Mouse (Mus musculus) neural tube, embryonic 13.5 days (tissue): ENCODE results near the gene Ophn1. TPM values are rescaled to one million over a fixed set of nuclear protein-coding genes. Genes with fewer than 3 reads are reported as not detected.

Source experiments
- ATAC-seq: fragments of 200-750 bp; cut with Nextera tagmentation; 2 replicates; pipeline ENCODE4 v1.8.0; 2017; ENCODE audit warnings: low read depth, mild to moderate bottlenecking, moderate TSS enrichment, moderate library complexity
- H3K27ac ChIP-seq: fragments of 300-500 bp; sonication (generic); replicated peaks from 2 replicates; pipeline ENCODE4 v1.5.1; 2015; ENCODE audit warnings: moderate library complexity, mild to moderate bottlenecking, inconsistent platforms
- H3K27me3 ChIP-seq: fragments of 300-500 bp; sonication (generic); 2 replicates; pipeline ENCODE4 v1.6.1; 2015; ENCODE audit warnings: mild to moderate bottlenecking, inconsistent platforms
- H3K36me3 ChIP-seq: fragments of 300-500 bp; sonication (generic); 2 replicates; pipeline ENCODE4 v1.6.1; 2015; ENCODE audit warnings: mild to moderate bottlenecking, inconsistent platforms
- H3K4me1 ChIP-seq: fragments of 300-500 bp; sonication (generic); replicated peaks from 2 replicates; pipeline ENCODE4 v1.6.1; 2015; ENCODE audit warnings: inconsistent platforms
- H3K4me2 ChIP-seq: fragments of 300-500 bp; sonication (generic); 2 replicates; pipeline ENCODE4 v1.6.1; 2015; ENCODE audit warnings: inconsistent platforms, mild to moderate bottlenecking, moderate library complexity
- H3K4me3 ChIP-seq: fragments of 300-500 bp; sonication (generic); 2 replicates; pipeline ENCODE4 v1.5.1; 2015; ENCODE audit warnings: mild to moderate bottlenecking, inconsistent platforms
- H3K9ac ChIP-seq: fragments of 300-500 bp; sonication (generic); 2 replicates; pipeline ENCODE4 v1.6.1; 2015; ENCODE audit warnings: moderate library complexity, mild to moderate bottlenecking, inconsistent platforms
- H3K9me3 ChIP-seq: fragments of 300-500 bp; sonication (generic); 2 replicates; pipeline ENCODE4 v1.6.1; 2016; ENCODE audit warnings: inconsistent platforms
- WGBS: fragments of 180-500 bp; shearing (Covaris S2); methylation state at CpG from one replicate; pipeline ENCODE4 v1.1.7; 2015; 5-methylcytosine and 5-hydroxymethylcytosine counted together
- polyA plus RNA-seq: library from polyadenylated mRNA; unstranded; fragments of >200 nt; fragmentation: Nextera tagmentation; extraction: Ambion mirVana; gene quantifications from 2 replicates; pipeline ENCODE4 v1.2.1, GENCODE M21; 2015

Ophn1 gene
- polyA plus RNA-seq, 1 experiment from 2014 or later = 36.4 TPM

GRCm38 (mm10) chrX:98880314-98880713 is 10.5 kb downstream of the Ophn1 start:
- WGBS = 88% methylated on average over 6 of the region's 6 CpGs
- no peaks in the 10 kb centered on the region for H3K36me3 ChIP-seq
- ATAC-seq = no peak
- no peak overlapping the region for H3K27ac ChIP-seq
- no peak overlapping the region for H3K4me2 ChIP-seq
- H3K9me3 ChIP-seq = no peaks in the 10 kb centered on the region
- no peak overlapping the region for H3K9ac ChIP-seq
- H3K4me1 ChIP-seq = no peaks in the 10 kb centered on the region
- H3K4me3 ChIP-seq = no peak overlapping the region
- no peaks in the 10 kb centered on the region; the same call in 1 of the 2 replicates for H3K27me3 ChIP-seq

DNA sequence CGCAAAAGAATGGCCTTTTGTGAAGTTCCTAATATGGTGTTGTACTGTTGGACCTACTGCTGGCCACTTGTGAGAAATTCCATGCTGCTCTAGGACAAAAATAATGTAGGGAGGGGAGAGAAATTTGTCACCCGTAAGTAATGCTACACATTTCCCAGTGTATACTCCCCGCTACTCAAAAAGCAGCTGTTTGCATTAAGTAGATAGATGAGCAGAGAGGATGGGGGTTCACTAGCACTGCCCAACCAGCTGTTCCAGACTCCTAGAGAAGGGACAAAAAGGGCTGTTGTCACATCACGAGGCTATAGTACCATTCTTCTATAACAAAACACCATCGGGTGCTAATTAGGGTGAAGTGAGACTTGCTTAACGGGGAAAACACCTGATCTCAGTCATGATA is 15.7 kb downstream of the Ophn1 start:
- Histone ChIP-seq H3K4me1 (no peaks in the 10 kb centered on the region), H3K9ac (no peak overlapping the region), H3K9me3 (no peaks in the 10 kb centered on the region), H3K27ac (no peak overlapping the region), H3K27me3 (0 out of 2 replicates have a peak, but pooled peaks cover 6% of the 10 kb centered on the region), H3K4me2 (no peak overlapping the region), H3K36me3 (no peaks in the 10 kb centered on the region), H3K4me3 (no peak overlapping the region)
- no peak for ATAC-seq
- WGBS = 43% methylated on average over 6 of the region's 6 CpGs

DNA sequence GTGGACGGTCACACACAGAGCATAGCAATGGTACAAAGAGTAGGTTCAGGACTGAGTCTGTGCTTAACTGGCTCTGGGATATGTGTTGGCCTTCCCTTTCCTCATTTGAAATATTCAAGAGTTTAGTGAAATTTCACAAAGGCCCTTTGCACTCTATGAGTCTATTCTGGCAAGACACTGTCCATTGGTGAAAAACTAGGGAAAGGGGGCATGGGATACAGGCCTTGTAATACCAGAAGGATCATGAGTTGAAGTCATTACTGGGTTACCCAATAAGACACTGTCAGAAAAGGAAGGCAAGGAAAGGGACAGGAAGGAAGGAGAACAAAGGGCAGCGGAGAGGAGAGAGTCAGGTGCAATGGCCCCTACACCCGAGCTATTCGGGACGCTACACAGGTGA is 16.7 kb downstream of the Ophn1 start:
- Histone ChIP-seq H3K4me1 (no peaks in the 10 kb centered on the region), H3K4me3 (no peak overlapping the region), H3K9ac (no peak overlapping the region), H3K4me2 (no peak overlapping the region), H3K9me3 (no peaks in the 10 kb centered on the region), H3K27me3 (0 out of 2 replicates have a peak, but pooled peaks cover 6% of the 10 kb centered on the region), H3K27ac (no peak overlapping the region), H3K36me3 (no peaks in the 10 kb centered on the region)
- 92% methylated on average over 5 of the region's 5 CpGs for WGBS
- ATAC-seq = no peak

DNA sequence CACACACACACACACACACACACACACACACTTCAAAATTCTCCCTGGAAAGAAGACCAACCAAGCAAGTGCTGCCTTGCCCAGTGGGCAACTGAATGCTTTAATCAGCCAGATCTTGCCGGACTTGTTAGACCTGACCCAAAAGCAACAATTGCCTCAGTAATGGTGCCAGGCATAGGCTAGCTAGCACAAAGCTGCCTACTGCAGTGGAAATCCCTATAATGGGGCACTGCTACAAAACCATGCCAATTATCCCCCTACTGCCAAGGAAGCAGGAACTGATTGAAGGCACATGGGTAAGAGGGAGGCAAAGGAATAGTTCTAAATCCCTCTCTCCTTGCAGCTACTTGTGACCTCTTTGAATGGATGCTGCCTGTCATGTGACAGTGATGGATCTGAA is 18.8 kb downstream of the Ophn1 start:
- Histone ChIP-seq H3K27me3 (0 out of 2 replicates have a peak, but pooled peaks cover 6% of the 10 kb centered on the region), H3K36me3 (no peaks in the 10 kb centered on the region), H3K4me1 (no peaks in the 10 kb centered on the region), H3K4me3 (no peak overlapping the region), H3K4me2 (no peak overlapping the region), H3K27ac (no peak overlapping the region), H3K9me3 (no peaks in the 10 kb centered on the region), H3K9ac (no peak overlapping the region)
- ATAC-seq = no peak
- 95% methylated on average over 1 of the region's 1 CpGs for WGBS

DNA sequence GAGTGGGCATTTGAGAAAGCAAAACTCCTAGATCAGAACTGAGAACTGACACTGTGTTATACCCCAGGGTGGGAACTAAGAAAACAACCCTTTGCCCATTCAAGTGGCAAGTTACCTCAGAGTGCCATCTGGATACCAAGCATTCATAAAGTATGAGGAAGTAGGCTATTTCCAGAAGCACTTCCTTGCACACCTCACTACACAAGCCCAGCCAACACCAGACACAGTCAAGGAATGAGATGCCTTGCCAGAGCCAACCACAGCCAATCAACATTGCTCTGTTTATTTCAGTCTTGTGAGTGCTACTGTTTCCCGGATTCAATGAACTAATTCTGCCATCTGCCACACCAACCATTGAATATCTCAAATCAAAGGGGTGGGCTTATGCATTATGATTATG is 20.3 kb downstream of the Ophn1 start:
- H3K36me3 ChIP-seq = no peaks in the 10 kb centered on the region
- 83% methylated on average over 1 of the region's 1 CpGs for WGBS
- ATAC-seq = no peak

DNA sequence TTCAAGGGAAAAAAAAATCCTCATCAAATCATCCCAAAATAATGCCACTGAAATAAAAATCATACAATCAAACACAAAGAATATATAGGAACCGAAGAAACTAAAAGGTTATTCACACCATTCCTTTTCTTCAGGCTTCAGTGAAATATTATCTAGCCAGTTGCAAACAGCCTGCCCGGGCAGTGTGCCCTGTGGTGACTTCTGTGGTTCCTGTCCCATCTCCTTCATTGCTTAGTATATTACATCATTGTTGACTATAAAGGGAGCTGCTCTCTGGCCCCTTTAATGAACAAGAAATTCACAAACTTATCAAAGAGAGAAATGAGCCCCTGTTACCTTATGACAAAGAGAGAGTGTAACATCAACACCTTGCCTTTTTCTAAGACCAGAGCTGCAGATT is 21.1 kb downstream of the Ophn1 start:
- Histone ChIP-seq H3K4me1 (no peaks in the 10 kb centered on the region), H3K36me3 (no peaks in the 10 kb centered on the region), H3K4me2 (no peak overlapping the region), H3K27me3 (0 out of 2 replicates have a peak, but pooled peaks cover 6% of the 10 kb centered on the region), H3K9ac (no peak overlapping the region), H3K27ac (no peak overlapping the region), H3K9me3 (no peaks in the 10 kb centered on the region), H3K4me3 (no peak overlapping the region)
- ATAC-seq = no peak
- WGBS = 85% methylated on average over 2 of the region's 2 CpGs

More for the DNA sequence above, 20.3 kb downstream of the Ophn1 start:
- no peaks in the 10 kb centered on the region for H3K9me3 ChIP-seq
- H3K4me3 ChIP-seq = no peak overlapping the region
- H3K27ac ChIP-seq = no peak overlapping the region
- no peak overlapping the region for H3K4me2 ChIP-seq
- no peaks in the 10 kb centered on the region for H3K4me1 ChIP-seq
- H3K9ac ChIP-seq = no peak overlapping the region
- 0 out of 2 replicates have a peak, but pooled peaks cover 6% of the 10 kb centered on the region for H3K27me3 ChIP-seq

DNA sequence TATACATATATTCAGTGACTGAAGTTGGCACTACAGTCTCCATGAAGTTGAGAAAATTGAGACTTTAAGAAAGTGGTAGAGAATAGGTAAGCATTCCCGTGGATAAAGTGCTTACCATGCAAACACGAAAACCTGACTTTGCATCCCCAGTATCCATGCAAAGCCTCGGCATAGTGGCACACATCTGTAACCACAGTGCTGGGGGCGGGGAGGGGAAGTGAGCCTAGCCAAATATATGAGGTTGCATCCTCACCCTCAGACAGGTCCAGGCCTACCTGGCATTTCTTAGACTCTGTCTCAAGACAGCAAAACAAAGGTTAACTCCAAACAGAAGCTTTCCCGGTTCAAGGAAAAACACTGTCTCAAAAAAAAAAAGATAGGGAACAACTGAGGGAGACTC is 21.7 kb downstream of the Ophn1 start:
- 90% methylated on average over 5 of the region's 5 CpGs for WGBS
- ATAC-seq = no peak
- H3K9me3 ChIP-seq = no peaks in the 10 kb centered on the region

GRCm38 (mm10) chrX:98860167-98860566 is 30.7 kb downstream of the Ophn1 start:
- H3K9me3 ChIP-seq = no peaks in the 10 kb centered on the region
- H3K4me2 ChIP-seq = no peak overlapping the region
- no peaks in the 10 kb centered on the region for H3K36me3 ChIP-seq
- no peak for ATAC-seq
- no peak overlapping the region for H3K4me3 ChIP-seq
- no peak overlapping the region for H3K27ac ChIP-seq
- no peaks in the 10 kb centered on the region for H3K4me1 ChIP-seq
- H3K27me3 ChIP-seq = peaks cover 4% of the 10 kb centered on the region
- H3K9ac ChIP-seq = no peak overlapping the region
- WGBS = 70% methylated on average over 5 of the region's 5 CpGs

More for the DNA sequence above, 21.7 kb downstream of the Ophn1 start:
- Histone ChIP-seq H3K9ac (no peak overlapping the region), H3K27me3 (0 out of 2 replicates have a peak, but pooled peaks cover 6% of the 10 kb centered on the region), H3K4me2 (no peak overlapping the region), H3K4me3 (no peak overlapping the region), H3K36me3 (no peaks in the 10 kb centered on the region), H3K27ac (no peak overlapping the region), H3K4me1 (no peaks in the 10 kb centered on the region)

GRCm38 (mm10) chrX:98856046-98856445 is 34.8 kb downstream of the Ophn1 start:
- Histone ChIP-seq H3K9me3 (no peaks in the 10 kb centered on the region), H3K27ac (no peak overlapping the region), H3K4me3 (no peak overlapping the region), H3K27me3 (peaks cover 4% of the 10 kb centered on the region), H3K9ac (no peak overlapping the region), H3K36me3 (no peaks in the 10 kb centered on the region), H3K4me2 (no peak overlapping the region), H3K4me1 (no peaks in the 10 kb centered on the region)
- ATAC-seq = no peak
- WGBS = 76% methylated on average over 2 of the region's 2 CpGs

- Histone ChIP-seq H3K36me3 (no peaks in the 10 kb centered on the region), H3K27ac (no peak overlapping the region), H3K4me3 (no peak overlapping the region), H3K4me1 (no peaks in the 10 kb centered on the region), H3K27me3 (no peaks in the 10 kb centered on the region; the same call in 1 of the 2 replicates), H3K9ac (no peak overlapping the region), H3K4me2 (no peak overlapping the region), H3K9me3 (no peaks in the 10 kb centered on the region)
- WGBS = 84% methylated on average over 6 of the region's 6 CpGs
- ATAC-seq = no peak
These were observed 40.0 kb downstream of the Ophn1 start for GRCm38 (mm10) chrX:98850869-98851268.

DNA sequence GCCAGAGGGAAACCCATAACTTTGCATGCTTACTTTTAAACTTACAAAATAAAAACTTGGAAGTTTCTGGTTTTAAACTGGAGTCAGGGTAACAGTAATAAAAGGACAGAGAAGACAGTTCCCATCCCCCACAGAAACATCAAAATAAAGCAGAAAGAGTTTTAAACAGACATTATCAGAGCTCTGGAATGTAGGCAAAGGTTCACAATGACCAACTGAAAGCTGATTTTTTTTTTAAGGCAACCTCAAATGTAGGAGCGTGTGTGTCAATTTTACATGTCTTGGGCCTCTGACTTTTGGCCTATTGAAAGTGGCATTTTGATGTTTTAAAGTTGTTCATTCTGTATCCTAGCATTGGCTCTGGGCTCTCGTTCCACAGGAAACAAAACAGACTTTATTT is 49.2 kb downstream of the Ophn1 start:
- WGBS = 71% methylated on average over 2 of the region's 2 CpGs
- H3K36me3 ChIP-seq = no peaks in the 10 kb centered on the region
- no peak overlapping the region for H3K4me2 ChIP-seq
- H3K9me3 ChIP-seq = no peaks in the 10 kb centered on the region
- H3K4me3 ChIP-seq = no peak overlapping the region
- no peaks in the 10 kb centered on the region for H3K4me1 ChIP-seq
- no peak for ATAC-seq
- no peaks in the 10 kb centered on the region for H3K27me3 ChIP-seq
- no peak overlapping the region for H3K9ac ChIP-seq
- no peak overlapping the region for H3K27ac ChIP-seq

- Histone ChIP-seq H3K9me3 (no peaks in the 10 kb centered on the region), H3K4me1 (no peaks in the 10 kb centered on the region), H3K9ac (no peak overlapping the region), H3K4me2 (no peak overlapping the region), H3K4me3 (no peak overlapping the region), H3K27ac (no peak overlapping the region), H3K27me3 (peaks cover 3% of the 10 kb centered on the region; the same call in 1 of the 2 replicates), H3K36me3 (no peaks in the 10 kb centered on the region)
- 100% methylated on average over 1 of the region's 1 CpGs for WGBS
- ATAC-seq = no peak
These were observed 54.8 kb downstream of the Ophn1 start for GRCm38 (mm10) chrX:98835989-98836388.

DNA sequence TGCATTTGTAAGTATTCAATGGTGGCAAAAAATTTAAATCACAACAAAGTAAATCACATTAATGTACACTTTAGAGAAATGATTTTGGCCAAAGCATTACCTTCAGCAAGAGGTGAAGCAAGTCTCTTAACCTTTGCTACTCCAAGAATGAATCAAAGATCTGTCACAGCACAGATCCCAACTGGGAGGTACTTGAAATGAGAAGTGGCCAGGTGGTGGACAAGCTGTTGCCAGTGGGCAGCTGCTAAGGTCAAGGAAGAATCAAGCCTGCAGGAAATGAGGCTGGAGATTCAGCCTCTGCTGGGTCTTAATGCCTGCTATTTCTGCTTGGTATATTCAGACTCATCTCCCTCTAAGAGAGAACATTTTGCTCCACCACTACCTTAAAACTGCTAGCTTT is 87.0 kb downstream of the Ophn1 start:
- ATAC-seq = no peak
- H3K36me3 ChIP-seq = no peaks in the 10 kb centered on the region

More for the DNA sequence above, 87.0 kb downstream of the Ophn1 start:
- H3K9ac ChIP-seq = no peak overlapping the region
- no peak overlapping the region for H3K4me3 ChIP-seq
- H3K4me2 ChIP-seq = no peak overlapping the region
- no peaks in the 10 kb centered on the region for H3K4me1 ChIP-seq
- H3K27me3 ChIP-seq = no peaks in the 10 kb centered on the region
- no peak overlapping the region for H3K27ac ChIP-seq
- H3K9me3 ChIP-seq = no peaks in the 10 kb centered on the region
